In genomic region chr2:25607761-25608622, GRCm38 (mm10) we compare ENCODE assay signal across 8 mouse cellular contexts. TPM values are rescaled to one million over a fixed set of nuclear protein-coding genes. Genes with fewer than 3 reads are reported as not detected.
DNase-seq lines count a peak whose midpoint lies in the region; ATAC-seq and TF ChIP-seq lines count a peak whose summit lies in the region.

Gene Rabl6 (minus strand): TSS chr2:25608521.

- H3K4me3 ChIP-seq in forebrain, embryonic 10.5 days: peak within 1 kb of the TSS; percentile 99
- H3K4me3 ChIP-seq in heart, embryonic 15.5 days: peak within 1 kb of the TSS; percentile 81
- H3K4me3 ChIP-seq in liver, embryonic 14.5 days (ENCODE audit: insufficient read depth in 1 of 2, low read depth in 2 of 2, low read length in 2 of 2): peak within 1 kb of the TSS; percentile 75 to 88
- peak within 1 kb of the TSS; percentile 99 for H3K4me3 ChIP-seq in neural tube, embryonic 11.5 days (ENCODE audit: low read depth, low read length)
- H3K4me3 ChIP-seq in stomach, postnatal 0 days (ENCODE audit: low read depth, low read length): peak within 1 kb of the TSS; percentile 99

- DNase-seq in c-Kit-negative CD71-positive TER-119-positive erythroid progenitor cells, embryonic 14.5 days (ENCODE audit: low read depth, low spot score): peak; percentile 77
- DNase-seq in forebrain, embryonic 10.5 days (ENCODE audit: extremely low spot score, low spot score): peak; percentile 83
- peak; percentile 92 to 94 for DNase-seq in kidney, postnatal 25 days
- peak; percentile 71 to 75 (median 74) for DNase-seq in liver, embryonic 14.5 days (ENCODE audit: low read depth in 3 of 3, low spot score in 3 of 3)
- peak; percentile 93 for DNase-seq in neural tube, embryonic 11.5 days (ENCODE audit: low spot score)
- peak; percentile 87 for DNase-seq in stomach, postnatal 0 days (ENCODE audit: low spot score)

- H3K36me3 ChIP-seq in forebrain, embryonic 10.5 days (replicated peaks): peaks cover 24% of the 10 kb centered on the region
- no peaks in the 10 kb centered on the region; the same call in 1 of the 2 replicates for H3K36me3 ChIP-seq in heart, embryonic 15.5 days
- no peaks in the 10 kb centered on the region for H3K36me3 ChIP-seq in liver, embryonic 14.5 days (replicated peaks; ENCODE audit: control insufficient read depth, insufficient read depth, low read depth)
- no peaks in the 10 kb centered on the region for H3K36me3 ChIP-seq in neural tube, embryonic 11.5 days (ENCODE audit: control insufficient read depth, insufficient read depth, low read length)
- no peaks in the 10 kb centered on the region for H3K36me3 ChIP-seq in stomach, postnatal 0 days (ENCODE audit: control insufficient read depth, insufficient read depth, low read length)

- no peak for TF ChIP-seq EP300 in liver, embryonic 14.5 days (IDR thresholded peaks at IDR 0.05; ENCODE audit: low read depth)
- TF ChIP-seq EP300 in stomach, postnatal 0 days (optimal IDR thresholded peaks at IDR 0.05): no peak

- H3K9me3 ChIP-seq in forebrain, embryonic 10.5 days: no peaks in the 10 kb centered on the region
- no peaks in the 10 kb centered on the region for H3K9me3 ChIP-seq in heart, embryonic 15.5 days (replicated peaks)
- H3K9me3 ChIP-seq in liver, embryonic 14.5 days (ENCODE audit: control insufficient read depth, low read length): no peaks in the 10 kb centered on the region
- no peaks in the 10 kb centered on the region for H3K9me3 ChIP-seq in neural tube, embryonic 11.5 days (ENCODE audit: control insufficient read depth, low read length)
- H3K9me3 ChIP-seq in stomach, postnatal 0 days (ENCODE audit: control insufficient read depth, low read length): no peaks in the 10 kb centered on the region

- peaks cover 39% of the 10 kb centered on the region for H3K27me3 ChIP-seq in forebrain, embryonic 10.5 days (ENCODE audit: poor library complexity, severe bottlenecking)
- H3K27me3 ChIP-seq in heart, embryonic 15.5 days: no peaks in the 10 kb centered on the region; the same call in 1 of the 2 replicates
- no peaks in the 10 kb centered on the region for H3K27me3 ChIP-seq in liver, embryonic 14.5 days (ENCODE audit: control insufficient read depth, insufficient read depth, low read length)
- H3K27me3 ChIP-seq in neural tube, embryonic 11.5 days (ENCODE audit: control insufficient read depth, insufficient read depth, low read length): 0 out of 2 replicates have a peak, but pooled peaks cover 2% of the 10 kb centered on the region
- no peaks in the 10 kb centered on the region for H3K27me3 ChIP-seq in stomach, postnatal 0 days (ENCODE audit: control insufficient read depth, insufficient read depth, low read length)

- H3K4me2 ChIP-seq in heart, embryonic 15.5 days: peak within 1 kb of the TSS; percentile 63
- H3K4me2 ChIP-seq in liver, embryonic 14.5 days (ENCODE audit: low read depth): peak within 1 kb of the TSS; percentile 80
- H3K4me2 ChIP-seq in neural tube, embryonic 11.5 days (ENCODE audit: low read depth): peak within 1 kb of the TSS; percentile 60
- peak within 1 kb of the TSS; percentile 68 for H3K4me2 ChIP-seq in stomach, postnatal 0 days (replicated peaks; ENCODE audit: low read depth)

- under 1% methylated on average over 80 of the region's 80 CpGs for WGBS in forebrain, embryonic 10.5 days
- under 1% methylated on average over 80 of the region's 80 CpGs for WGBS in heart, embryonic 15.5 days
- under 1% methylated on average over 80 of the region's 80 CpGs for WGBS in liver, embryonic 14.5 days (ENCODE audit: insufficient replicate concordance)
- whole genome bisulfite sequencing in neural tube, embryonic 11.5 days: under 1% methylated on average over 79 of the region's 80 CpGs
- WGBS in stomach, postnatal 0 days: 1% methylated on average over 78 of the region's 80 CpGs

- H3K4me1 ChIP-seq in forebrain, embryonic 10.5 days: peaks cover 24% of the 10 kb centered on the region
- H3K4me1 ChIP-seq in heart, embryonic 15.5 days (replicated peaks): peaks cover 18% of the 10 kb centered on the region
- H3K4me1 ChIP-seq in liver, embryonic 14.5 days (replicated peaks; ENCODE audit: control insufficient read depth in 2 of 2, insufficient read depth in 2 of 2, low read length in 1 of 2): peaks cover 15 to 16% of the 10 kb centered on the region in 2 experiments
- peaks cover 5% of the 10 kb centered on the region; the same call in 1 of the 2 replicates for H3K4me1 ChIP-seq in neural tube, embryonic 11.5 days (ENCODE audit: control insufficient read depth, insufficient read depth, low read length)
- H3K4me1 ChIP-seq in stomach, postnatal 0 days (replicated peaks; ENCODE audit: control insufficient read depth, insufficient read depth): peaks cover 9% of the 10 kb centered on the region; the same call in 1 of the 2 replicates

- H3K27ac ChIP-seq in forebrain, embryonic 10.5 days: peak within 1 kb of the TSS; percentile 98
- peak within 1 kb of the TSS; percentile 91 for H3K27ac ChIP-seq in heart, embryonic 15.5 days
- peak within 1 kb of the TSS; percentile 24 for H3K27ac ChIP-seq in liver, embryonic 14.5 days
- peak within 1 kb of the TSS; percentile 90 for H3K27ac ChIP-seq in neural tube, embryonic 11.5 days (ENCODE audit: low read depth, low read length)
- peak within 1 kb of the TSS; percentile 96 for H3K27ac ChIP-seq in stomach, postnatal 0 days (replicated peaks)

- peak; percentile 82 for ATAC-seq in CD4-positive, CD25-positive, alpha-beta regulatory T cell, adult 4 months
- ATAC-seq in heart, embryonic 15.5 days (replicated peaks; ENCODE audit: insufficient number of reproducible peaks, insufficient read depth, low FRiP score, low read depth): peak; percentile 90
- peak; percentile 83 for ATAC-seq in liver, embryonic 14.5 days (ENCODE audit: insufficient read depth)
- peak; percentile 88 for ATAC-seq in neural tube, embryonic 11.5 days (ENCODE audit: insufficient read depth, low FRiP score, low TSS enrichment)
- ATAC-seq in stomach, postnatal 0 days (ENCODE audit: low FRiP score, low TSS enrichment): peak; percentile 91

- no peak for TF ChIP-seq CTCF in liver, embryonic 14.5 days (IDR thresholded peaks at IDR 0.05; ENCODE audit: low read depth)
- TF ChIP-seq CTCF in stomach, postnatal 0 days (IDR thresholded peaks at IDR 0.05; ENCODE audit: low read depth): no peak

- H3K9ac ChIP-seq in heart, embryonic 15.5 days: peak within 1 kb of the TSS; percentile 94
- peak within 1 kb of the TSS; percentile 83 for H3K9ac ChIP-seq in liver, embryonic 14.5 days (replicated peaks)
- H3K9ac ChIP-seq in neural tube, embryonic 11.5 days (ENCODE audit: low read length): peak within 1 kb of the TSS; percentile 97
- H3K9ac ChIP-seq in stomach, postnatal 0 days (ENCODE audit: low read length): peak within 1 kb of the TSS; percentile 98

RNA-seq across cellular contexts. Expression of gene Rabl6, which starts in this region (rescaled TPM):
- 10 to 100 TPM; 17.0 to 20.1 TPM for polyA plus RNA-seq in CD4-positive, CD25-positive, alpha-beta regulatory T cell, adult 4 months (2017; shearing (Covaris generic))
- polyA plus RNA-seq in forebrain, embryonic 10.5 days (2016; fragmentation: Nextera tagmentation; extraction: Ambion mirVana): 78.3 and 80.8 TPM in 2 replicates
- 41.0 and 50.2 TPM in 2 replicates for polyA plus RNA-seq in heart, embryonic 15.5 days (2015; fragmentation: Nextera tagmentation; extraction: Ambion mirVana)
- 19.0 and 21.5 TPM in 2 replicates for polyA plus RNA-seq in liver, embryonic 14.5 days (2012; rRNA removed)
- polyA plus RNA-seq in liver, embryonic 14.5 days (2014; fragmentation: Nextera tagmentation; extraction: Ambion mirVana): 18.6 and 19.7 TPM in 2 replicates
- polyA plus RNA-seq in neural tube, embryonic 11.5 days (2014; fragmentation: Nextera tagmentation; extraction: Ambion mirVana): 62.3 and 64.4 TPM in 2 replicates
- 30.9 and 32.2 TPM in 2 replicates for polyA plus RNA-seq in stomach, postnatal 0 days (2015; fragmentation: Nextera tagmentation; extraction: Ambion mirVana)

Comparison
In these comparisons a context has a peak if more than half of its experiments do, and no peak if none do; other contexts are left out.
1. Peak in every context shown above with its lines: DNase-seq, ATAC-seq, H3K4me3 ChIP-seq and H3K27ac ChIP-seq.
2. H3K27ac ChIP-seq: peak in every context shown above with its lines; median percentile 98 in forebrain, embryonic 10.5 days; 96 in stomach, postnatal 0 days; 91 in heart, embryonic 15.5 days; 90 in neural tube, embryonic 11.5 days; 24 in liver, embryonic 14.5 days.